Mouse (Mus musculus) cerebellum, postnatal 14 days (tissue): Measurements from ENCODE around the gene Rabep2.

Experiments used
- DNase-seq, 2 experiments: peaks; one replicate each; pipeline ENCODE4 v3.0.0; 2021; ENCODE audit warnings: mixed read lengths in 2 of 2

The Rabep2 gene

DNA sequence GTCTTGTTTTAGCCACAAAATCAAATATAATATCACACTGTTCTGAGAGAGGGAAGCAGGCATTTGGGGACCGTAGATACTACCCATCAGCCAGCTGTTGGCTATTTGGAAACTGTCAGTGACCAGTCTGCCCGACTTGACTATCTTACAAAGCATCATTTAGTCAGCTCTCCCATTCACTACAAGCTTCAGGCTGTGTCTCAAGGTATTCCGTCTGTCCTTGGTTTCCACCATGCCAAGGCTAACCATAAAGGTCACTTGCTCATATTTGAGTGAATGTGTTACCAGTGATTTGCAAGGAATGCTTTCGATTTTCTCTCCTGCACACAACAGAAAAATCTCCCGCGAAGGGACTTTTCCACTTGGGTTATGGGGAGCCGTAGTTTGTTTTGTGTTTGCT is 6.2 kb downstream of the Rabep2 start:
- no peak for DNase-seq

- no peak for DNase-seq
Observed at GRCm38 (mm10) chr7:126435801-126436200, 7.2 kb downstream of the Rabep2 start.

- peak; percentile 68 to 84 for DNase-seq
Observed at GRCm38 (mm10) chr7:126436851-126437250, 8.3 kb downstream of the Rabep2 start.

- DNase-seq = peak in 1 of 2 experiments; percentile 24
Observed at GRCm38 (mm10) chr7:126440134-126440533, 11.6 kb downstream of the Rabep2 start.

DNA sequence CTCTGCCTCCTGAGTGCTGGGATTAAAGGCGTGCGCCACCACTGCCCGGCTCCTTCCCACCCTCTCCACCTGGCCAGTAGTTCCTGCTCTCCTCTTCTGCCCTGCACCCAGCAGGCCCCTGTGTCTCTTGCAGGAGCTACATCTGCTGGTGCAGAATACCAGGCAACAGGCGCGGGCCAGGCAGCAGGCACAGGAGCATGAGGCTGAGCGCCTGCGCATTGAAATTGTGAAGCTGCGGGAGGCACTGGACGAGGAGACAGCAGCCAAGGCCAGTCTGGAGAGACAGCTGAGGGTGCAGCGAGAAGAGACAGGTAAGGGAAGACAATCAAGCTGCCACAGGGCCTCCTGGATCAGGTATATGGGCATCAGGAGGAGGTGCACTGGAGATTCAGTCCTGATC is 15.4 kb downstream of the Rabep2 start:
- no peak for DNase-seq

GRCm38 (mm10) chr7:126444536-126444935 is 16.0 kb downstream of the Rabep2 start:
- DNase-seq = no peak

DNA sequence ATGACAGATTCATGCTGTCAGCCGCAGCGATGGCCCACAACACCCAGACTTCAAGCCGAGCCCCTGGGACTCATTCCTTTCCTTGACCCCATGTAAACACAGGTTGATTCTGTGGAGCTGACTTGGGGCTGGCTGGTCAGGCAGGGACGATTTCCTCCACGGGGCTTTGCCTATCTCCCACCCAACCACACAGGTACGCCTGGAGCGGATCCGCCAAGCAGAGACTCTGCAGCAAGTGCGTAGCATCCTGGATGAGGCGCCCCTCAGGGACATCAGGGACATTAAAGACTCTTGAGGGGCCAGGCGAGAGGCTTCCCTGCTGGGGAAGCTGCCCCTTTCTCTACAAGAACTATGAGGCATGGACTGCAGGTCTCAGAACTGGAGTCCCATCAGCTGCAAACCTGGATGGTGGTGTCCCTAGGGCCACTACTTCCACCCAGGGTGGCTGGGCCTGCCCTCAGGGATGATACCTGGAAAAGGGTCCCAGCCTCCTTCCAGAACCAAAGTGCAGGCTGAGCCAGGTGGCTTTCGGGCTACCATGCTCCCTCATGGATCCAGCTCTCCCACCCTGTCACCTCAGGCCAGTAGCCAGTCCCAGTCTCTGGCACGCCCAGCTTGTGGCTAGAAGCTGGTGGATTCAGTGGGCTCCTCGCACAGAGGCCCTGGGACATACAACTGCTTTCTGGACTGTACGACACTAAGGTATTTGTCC is 16.7 kb downstream of the Rabep2 start:
- DNase-seq = no peak

GRCm38 (mm10) chr7:126446217-126446616 is 17.7 kb downstream of the Rabep2 start:
- DNase-seq = no peak

DNA sequence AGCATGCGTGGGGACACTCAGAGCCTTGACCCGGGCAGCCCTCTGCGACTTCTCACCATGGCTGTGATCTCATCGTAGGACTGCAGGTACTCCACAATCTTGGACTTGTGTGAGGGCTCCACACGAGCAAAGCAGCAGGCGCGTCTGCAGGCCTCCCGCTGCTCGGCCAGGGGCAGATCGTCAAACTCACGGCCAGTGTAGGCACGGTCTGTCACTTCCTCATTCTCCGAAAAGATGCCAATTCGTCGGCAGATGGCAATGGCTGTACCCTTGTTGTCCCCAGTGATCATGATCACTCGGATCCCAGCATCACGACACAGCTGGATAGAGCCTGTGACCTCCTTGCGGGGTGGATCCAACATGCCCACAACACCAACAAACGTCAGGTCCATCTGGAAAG is 19.9 kb downstream of the Rabep2 start:
- no peak for DNase-seq

DNA sequence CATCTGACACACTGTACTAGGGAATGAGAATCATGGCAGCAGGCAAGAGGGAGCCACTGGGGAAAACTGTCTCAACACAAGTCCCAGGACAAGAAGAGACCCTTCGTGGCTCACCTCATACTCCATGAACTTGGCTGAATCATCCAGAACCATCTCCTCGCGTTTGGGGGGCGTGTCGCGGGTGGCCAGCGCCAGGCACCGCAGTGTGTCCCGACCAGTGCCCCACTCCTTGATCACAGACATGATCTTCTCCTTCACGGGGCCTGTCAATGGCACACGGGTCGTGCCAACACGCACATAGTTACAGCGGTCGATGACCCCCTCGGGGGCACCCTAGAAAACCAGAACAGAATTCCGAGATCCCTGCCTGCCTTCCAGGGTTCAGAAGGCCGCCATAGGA is 21.4 kb downstream of the Rabep2 start:
- no peak for DNase-seq

GRCm38 (mm10) chr7:126450641-126451040 is 22.1 kb downstream of the Rabep2 start:
- DNase-seq = no peak

DNA sequence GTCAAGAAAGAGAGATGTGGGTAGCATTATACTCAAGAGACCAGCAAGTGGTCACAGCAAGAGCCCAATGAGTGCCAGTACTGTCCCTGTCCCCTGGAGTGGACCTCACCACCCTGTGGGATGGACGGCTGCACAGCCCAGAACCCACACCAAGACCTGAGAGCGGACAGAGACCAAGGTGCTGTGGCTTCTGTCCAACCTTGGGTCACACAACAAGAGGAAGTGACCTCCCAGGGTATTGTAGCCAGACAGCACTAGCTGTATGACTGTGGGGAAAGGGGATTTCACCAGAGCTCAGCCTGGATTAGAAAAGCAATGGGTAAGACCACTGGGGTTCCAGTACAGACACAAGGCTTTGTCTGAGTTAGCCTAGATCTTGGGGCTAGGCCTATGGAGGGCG is 23.7 kb downstream of the Rabep2 start:
- DNase-seq = no peak

- no peak for DNase-seq
Observed at GRCm38 (mm10) chr7:126453861-126454260, 25.3 kb downstream of the Rabep2 start.

DNA sequence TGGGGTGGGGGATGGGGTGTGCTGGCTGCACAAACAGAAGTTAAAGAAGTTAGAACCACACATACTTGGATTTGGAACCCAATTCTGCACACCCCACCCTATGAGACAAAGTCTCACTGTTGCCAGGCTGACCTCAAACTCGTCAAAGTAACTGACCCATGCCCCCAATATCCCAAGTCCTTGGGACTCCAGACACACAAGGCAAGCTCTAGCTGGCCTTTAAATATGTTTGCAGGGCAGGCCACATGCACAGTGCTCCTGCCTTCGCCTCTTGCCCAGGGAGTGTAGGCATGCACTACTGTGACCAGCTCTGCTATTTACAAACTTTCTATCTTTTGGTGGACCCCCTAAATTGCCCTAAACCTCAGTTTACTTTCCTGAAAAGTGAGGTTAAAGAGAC is 26.7 kb downstream of the Rabep2 start:
- no peak for DNase-seq

- DNase-seq = no peak
Observed at GRCm38 (mm10) chr7:126456382-126457266, 28.1 kb downstream of the Rabep2 start.

DNA sequence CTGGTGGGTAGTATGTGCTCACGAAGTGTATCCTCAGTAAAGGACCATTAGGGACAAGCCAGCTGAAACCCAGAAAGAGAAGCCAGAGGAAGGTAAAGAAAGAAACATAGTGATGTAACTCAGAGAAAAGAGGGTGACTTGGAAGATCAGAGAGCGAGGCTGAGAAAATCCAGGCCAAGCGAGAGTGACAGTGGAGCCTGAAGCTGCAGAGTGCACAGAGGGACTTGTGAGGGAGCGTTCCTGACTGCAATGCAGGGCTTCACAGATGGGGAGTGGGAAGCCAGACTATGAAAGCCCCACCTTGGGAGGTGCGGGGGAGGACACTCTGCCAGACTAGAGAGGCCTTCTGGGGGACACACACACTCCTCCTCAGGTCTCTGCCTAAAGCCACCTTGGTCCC is 29.7 kb downstream of the Rabep2 start:
- no peak for DNase-seq

DNA sequence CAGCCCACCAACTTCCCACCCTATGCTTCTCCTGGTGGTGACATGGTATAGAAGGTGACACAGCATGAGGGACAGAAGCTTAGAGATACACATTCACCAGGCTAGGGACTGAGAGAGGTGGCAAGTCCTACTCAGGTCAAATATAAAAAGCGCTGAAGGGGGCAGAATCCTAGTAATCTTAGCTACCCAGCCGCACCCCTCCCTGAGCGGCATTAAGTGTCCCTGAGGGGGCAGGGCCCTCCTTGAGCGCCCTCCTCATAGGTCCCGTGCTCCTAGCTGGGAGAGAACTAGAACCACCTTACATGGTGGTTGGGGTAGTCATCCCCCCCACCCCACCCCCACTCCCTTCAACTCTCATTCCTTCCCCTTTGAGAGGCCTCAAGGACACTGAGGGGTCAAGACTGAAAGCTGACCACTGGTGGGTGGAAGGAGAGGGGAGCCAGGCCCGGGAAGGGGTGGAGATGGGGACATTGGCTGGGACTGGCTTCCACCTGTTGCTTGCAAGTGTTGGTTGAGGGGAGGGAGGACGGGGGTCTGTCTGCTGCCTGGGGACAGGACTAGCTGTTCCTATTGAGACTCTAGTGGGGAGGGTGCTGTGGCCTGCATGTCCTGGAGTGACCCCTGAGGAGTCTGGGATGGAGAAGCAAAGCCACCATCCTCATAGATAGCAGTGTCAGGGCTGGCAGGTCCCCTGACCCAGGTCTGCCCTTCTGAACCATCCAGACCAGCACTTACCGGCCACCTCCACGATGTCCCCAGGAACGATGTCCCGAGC is 30.5 kb downstream of the Rabep2 start:
- no peak for DNase-seq

GRCm38 (mm10) chr7:126460623-126461399 is 32.3 kb downstream of the Rabep2 start:
- no peak for DNase-seq

- no peak for DNase-seq
Observed at GRCm38 (mm10) chr7:126461626-126462025, 33.1 kb downstream of the Rabep2 start.

DNA sequence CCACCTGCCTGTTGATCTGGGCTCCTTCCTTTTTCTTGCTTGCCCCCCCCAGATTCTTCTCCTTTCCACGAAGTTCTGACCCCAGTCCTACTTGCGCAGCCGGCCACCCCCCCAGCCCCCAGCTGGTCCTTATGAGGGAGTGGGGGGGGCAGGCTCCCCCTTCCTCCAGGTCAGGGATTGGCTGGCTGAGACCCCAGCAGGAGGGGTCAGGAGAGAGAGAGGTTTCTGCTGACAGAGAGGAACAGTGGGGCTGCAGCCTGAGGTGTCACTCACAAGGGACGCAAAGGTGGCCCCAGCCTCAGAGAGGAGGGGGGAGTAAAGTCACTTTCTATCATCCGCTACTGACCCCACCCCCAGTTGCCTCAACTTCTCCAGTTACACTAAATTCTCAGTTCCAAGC is 34.4 kb downstream of the Rabep2 start, which contains the start of gene Atp2a1:
TSS of gene Atp2a1 (minus strand) at position 105 of the 400 bp plus-strand sequence.
- DNase-seq = no peak

DNA sequence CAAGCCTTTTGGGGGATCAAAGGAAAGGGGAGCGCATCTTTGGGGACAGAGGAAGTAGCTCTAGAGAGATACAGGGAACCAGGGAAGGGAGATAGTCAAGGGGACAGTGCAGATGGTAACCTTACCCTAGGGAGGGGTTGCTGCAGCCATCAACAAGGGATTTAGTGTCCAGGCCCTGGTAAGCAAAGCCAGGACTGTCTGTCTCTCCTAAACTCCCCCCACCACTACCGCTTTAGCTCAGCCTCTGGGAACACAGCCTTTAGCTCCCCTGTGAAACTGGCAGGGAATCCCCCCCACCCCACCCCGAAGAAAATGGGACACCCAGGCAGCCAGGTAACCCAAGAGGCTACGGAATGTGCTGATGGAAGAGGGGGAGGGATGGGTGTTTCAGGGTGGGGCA is 35.0 kb downstream of the Rabep2 start:
- DNase-seq = no peak

GRCm38 (mm10) chr7:126464121-126464520 is 35.6 kb downstream of the Rabep2 start:
- no peak for DNase-seq
